Mouse (Mus musculus) central nervous system, embryonic 11.5 days (tissue): ENCODE measurements around the gene Abcc5. TPM values are rescaled to one million over a fixed set of nuclear protein-coding genes. Genes with fewer than 3 reads are reported as not detected.

Experiments
- polyA plus RNA-seq: library from polyadenylated mRNA; depleted of rRNA; stranded (reverse); fragments of >200 nt; gene quantifications from 2 replicates; pipeline ENCODE4 v1.2.3, GENCODE M21; 2012; rRNA removed

The Abcc5 gene
- 146 and 153 TPM in 2 replicates for polyA plus RNA-seq

DNA sequence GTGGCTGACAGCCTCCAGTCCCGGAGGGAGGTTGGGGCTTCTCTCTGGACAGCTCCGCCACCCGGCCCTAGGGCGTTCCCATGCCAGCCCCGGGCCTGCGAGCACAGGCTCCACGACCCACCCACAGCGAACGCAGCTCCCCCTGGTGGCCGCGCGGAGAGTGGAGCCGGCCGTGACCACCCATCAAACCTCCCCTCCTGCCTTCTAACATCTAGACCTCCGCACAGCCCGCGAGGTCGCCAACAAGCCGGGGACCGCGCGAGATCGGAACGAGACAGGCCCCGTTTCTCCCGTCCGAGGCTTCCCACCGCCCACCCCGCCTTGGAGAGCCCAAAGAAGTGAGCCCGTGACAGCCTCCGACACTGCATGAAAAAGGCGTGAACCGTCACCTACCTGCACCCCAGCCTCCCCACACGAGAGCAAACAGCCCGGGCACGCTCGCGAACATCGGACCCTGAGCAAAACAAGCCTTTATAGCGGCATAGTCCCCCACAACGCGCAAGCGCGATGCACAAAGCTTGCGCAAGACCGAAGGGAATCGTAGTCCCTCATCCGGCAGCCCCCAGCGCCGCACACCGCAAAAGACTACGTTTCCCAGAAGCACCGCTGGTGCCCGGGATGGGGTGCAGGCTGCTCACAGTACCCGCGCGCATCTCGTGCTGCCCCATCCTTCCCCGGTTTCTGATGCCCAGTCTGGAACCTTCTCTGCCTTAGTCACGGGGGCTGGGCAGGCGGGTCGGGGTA is at the start of gene Abcc5:
Gene Abcc5, minus strand, starts transcription at position 540 of the 744 bp plus-strand sequence.

DNA sequence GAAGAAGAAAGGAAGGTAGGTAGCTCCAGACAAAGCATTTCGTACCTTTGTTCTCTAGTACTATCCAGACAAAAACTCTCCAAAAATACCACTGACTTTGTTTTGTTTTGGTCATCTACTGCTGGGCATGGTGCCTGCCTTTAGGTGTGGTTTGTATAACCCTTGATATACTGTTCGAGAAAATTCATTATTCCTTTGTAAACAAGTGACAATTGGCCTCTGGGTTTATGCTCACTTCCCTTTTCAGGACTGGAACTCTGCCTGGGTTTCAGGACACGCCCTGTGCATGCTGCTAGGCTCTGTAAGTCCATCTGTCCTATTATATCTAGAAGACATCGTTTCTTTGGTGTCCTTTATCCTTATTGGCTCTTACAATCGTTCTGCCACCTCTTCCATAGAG is 100.9 kb downstream of the Abcc5 start, which contains the start of gene Cyp2ab1:
Gene Cyp2ab1, minus strand, starts transcription at position 119 of the 400 bp plus-strand sequence.

DNA sequence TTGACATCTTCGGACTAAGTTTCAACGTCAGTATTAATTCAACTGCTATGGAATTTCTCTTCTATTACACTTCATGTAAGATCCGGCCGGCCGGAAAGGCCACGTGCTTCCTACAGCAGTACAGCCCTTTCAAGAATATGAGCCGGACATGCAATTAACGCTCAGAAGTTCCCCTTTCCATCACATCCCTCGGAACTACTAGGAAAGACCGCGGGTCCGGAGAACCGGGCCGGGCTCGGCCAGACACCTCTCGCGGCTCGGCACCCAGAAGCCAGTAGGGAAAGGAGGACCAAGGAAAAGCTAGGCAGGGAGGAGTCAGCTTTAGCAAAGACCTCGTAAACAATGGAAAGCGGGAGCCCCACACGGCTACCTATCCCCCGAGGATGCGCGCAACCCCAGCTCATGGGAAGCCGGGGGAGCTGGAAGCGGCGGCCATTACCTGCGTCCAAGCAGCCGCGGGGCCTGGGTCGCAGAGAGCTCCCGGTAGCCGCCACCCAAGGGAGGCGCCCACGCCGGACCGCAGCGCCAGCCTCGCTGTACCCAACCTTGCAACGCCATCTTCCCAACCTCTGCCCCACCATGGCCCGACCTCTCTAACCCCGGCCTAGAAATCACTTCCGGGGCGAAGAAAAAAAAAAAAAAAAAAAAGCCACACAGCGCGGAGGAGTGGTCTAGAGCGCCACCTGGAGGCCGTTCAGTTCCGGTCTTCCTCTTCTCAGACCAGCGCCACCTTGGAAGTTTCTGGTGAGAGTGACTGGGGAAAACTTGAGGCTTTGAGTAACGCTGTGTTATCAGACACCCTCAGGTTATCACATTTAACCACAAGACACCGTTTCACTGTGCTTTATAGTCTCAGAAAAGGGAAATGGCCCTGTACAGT is 124.2 kb downstream of the Abcc5 start, which contains the start of gene Parl:
Gene Parl, minus strand, starts transcription at position 618 of the 880 bp plus-strand sequence.

Other genes with a start within 250 kb of the Abcc5 start
- 0.71 and 1.3 TPM in 2 replicates for gene Map6d1, start 185.0 kb downstream of the Abcc5 start, polyA plus RNA-seq
- gene Parl, start 124.0 kb downstream of the Abcc5 start, polyA plus RNA-seq: 74.6 and 97.9 TPM in 2 replicates
- not detected in 2 replicates for gene Cyp2ab1, start 101.0 kb downstream of the Abcc5 start, polyA plus RNA-seq
- gene Eif2b5, start 72.4 kb upstream of the Abcc5 start, polyA plus RNA-seq: 63.5 and 74.4 TPM in 2 replicates
- 72.1 and 88.5 TPM in 2 replicates for gene Dvl3, start 90.6 kb upstream of the Abcc5 start, polyA plus RNA-seq
- gene Ap2m1, start 109.1 kb upstream of the Abcc5 start, polyA plus RNA-seq: 439 and 679 TPM in 2 replicates
- gene Abcf3, start 122.2 kb upstream of the Abcc5 start, polyA plus RNA-seq: 56.9 and 58.1 TPM in 2 replicates
- 6.8 and 10.0 TPM in 2 replicates for gene Vwa5b2, start 163.1 kb upstream of the Abcc5 start, polyA plus RNA-seq
- 15.6 and 20.6 TPM in 2 replicates for gene Eef1akmt4, start 185.2 kb upstream of the Abcc5 start, polyA plus RNA-seq
- gene Gm49333, start 185.2 kb upstream of the Abcc5 start, polyA plus RNA-seq: 0.23 TPM in 1 of 2 replicates, not detected in the other
- gene Alg3, start 185.3 kb upstream of the Abcc5 start, polyA plus RNA-seq: 21.2 and 26.8 TPM in 2 replicates
- gene Camk2n2, start 194.9 kb upstream of the Abcc5 start, polyA plus RNA-seq: 10.4 and 10.6 TPM in 2 replicates
- gene Ece2, start 203.4 kb upstream of the Abcc5 start, polyA plus RNA-seq: 11.9 and 13.3 TPM in 2 replicates
- gene Psmd2, start 225.3 kb upstream of the Abcc5 start, polyA plus RNA-seq: 237 and 241 TPM in 2 replicates
- gene Eif4g1, start 241.9 kb upstream of the Abcc5 start, polyA plus RNA-seq: 283 and 370 TPM in 2 replicates